Mouse (Mus musculus) mouse embryonic stem cell (cell line): ENCODE measurements around the gene B230118H07Rik.
"Not testable (repeated sequence)": the region's sequence is repeated elsewhere in the genome, so short reads cannot be mapped to it uniquely, and the experiment has no call there.

ENCODE experiments used
- in situ Hi-C, 2 experiments: fragments of 300-500 bp; cut with MboI; formaldehyde crosslinking; loops; 1 replicate in 1 of 2; 3 replicates in 1 of 2; pipeline ENCODE4 v1.14.3; 2019 to 2020; ENCODE audit warnings: low sequenced_read_pairs in 2 of 2, low pct_unique_long_range_greater_than_20kb in 1 of 2, mixed read lengths in 1 of 2; ENCODE audit not compliant: unreplicated experiment in 1 of 2

The B230118H07Rik gene

DNA sequence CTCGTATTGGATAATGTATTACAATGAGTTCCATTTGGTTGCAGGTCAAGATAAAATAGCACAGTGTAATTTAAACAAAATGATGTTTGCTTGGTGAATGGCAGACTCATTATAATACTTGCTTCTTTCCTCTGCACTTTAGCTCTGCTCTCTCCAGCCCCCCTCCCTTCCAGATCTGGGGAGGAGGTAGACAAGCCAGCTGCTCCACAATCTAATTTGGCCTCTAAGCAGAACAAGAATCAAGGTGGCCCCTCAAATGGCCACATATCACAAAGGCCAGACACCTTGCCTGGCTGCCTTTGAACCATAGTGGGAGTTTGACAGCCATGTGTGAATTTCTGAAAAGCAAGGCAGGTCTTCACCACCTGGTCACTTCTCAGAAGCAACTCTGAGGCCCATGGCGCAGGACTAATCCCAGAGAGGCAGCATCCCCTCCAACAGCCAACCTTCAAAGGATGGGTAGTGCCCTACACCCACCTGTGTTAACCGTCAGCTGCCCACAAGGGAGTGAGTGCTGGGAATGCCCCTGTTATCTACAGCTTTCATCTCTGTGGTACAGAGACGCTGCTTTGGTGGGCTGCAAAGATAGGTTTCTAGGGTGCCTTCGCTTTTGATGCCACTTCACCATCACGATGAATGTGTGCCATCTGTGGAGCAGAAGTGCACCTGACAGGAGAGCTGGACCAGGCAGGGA lies 98.2 kb downstream of the B230118H07Rik start:
- in situ Hi-C loops: no loop called here

DNA sequence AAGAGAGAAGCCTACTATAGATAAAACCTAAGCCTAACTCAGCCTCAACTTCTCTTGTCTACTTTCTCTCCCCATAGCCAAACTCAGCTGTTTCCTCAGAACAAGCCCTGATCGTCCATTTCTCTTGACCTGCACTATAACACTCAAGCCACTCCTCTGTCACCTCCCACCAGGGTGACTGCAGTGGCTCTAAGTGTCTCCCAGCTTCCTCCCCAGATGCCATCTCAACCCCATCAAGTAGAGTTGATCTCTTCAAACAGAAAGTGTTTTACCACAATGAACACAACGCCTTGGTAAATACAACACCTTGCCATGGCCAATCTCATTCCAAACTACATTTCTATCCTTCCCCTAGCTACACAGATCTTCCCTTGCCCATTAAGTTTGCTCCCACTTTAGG lies 99.2 kb downstream of the B230118H07Rik start:
- in situ Hi-C loops: no loop called here

DNA sequence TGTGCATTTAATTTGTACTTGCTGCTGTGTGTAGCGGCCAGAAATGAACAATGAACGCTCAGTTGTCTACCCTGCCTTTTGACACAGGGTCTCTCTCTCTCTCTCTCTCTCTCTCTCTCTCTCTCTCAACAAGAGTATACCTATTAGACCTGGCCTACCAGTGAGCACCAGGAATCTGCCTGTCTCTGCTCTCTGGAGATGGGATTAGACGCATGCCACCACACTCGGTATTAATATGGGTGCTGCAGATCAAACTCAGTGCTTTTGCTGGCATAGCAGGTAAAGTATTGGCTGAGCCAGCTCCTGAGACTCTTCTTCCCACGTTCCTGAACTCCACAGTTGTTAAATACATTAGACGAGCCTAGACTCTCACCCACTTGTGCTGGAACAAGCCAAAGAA lies 100.5 kb downstream of the B230118H07Rik start:
- in situ Hi-C loops: no loop called here

- in situ Hi-C loops: no loop called here
Observed at GRCm38 (mm10) chr2:101545593-101545992, 103.7 kb downstream of the B230118H07Rik start.

GRCm38 (mm10) chr2:101543704-101544417 lies 105.5 kb downstream of the B230118H07Rik start:
- in situ Hi-C loops: no loop called here

GRCm38 (mm10) chr2:101536887-101537286 lies 112.4 kb downstream of the B230118H07Rik start:
- in situ Hi-C loops: not testable (repeated sequence)

- in situ Hi-C loops: no loop called here
Observed at GRCm38 (mm10) chr2:101533741-101534140, 115.6 kb downstream of the B230118H07Rik start.

- in situ Hi-C loops: no loop called here
Observed at GRCm38 (mm10) chr2:101525503-101526381, 123.6 kb downstream of the B230118H07Rik start.

GRCm38 (mm10) chr2:101525091-101525490 lies 124.2 kb downstream of the B230118H07Rik start:
- in situ Hi-C loops: no loop called here

GRCm38 (mm10) chr2:101520503-101520902 lies 128.8 kb downstream of the B230118H07Rik start:
- in situ Hi-C loops: no loop called here

- in situ Hi-C loops: no loop called here
Observed at GRCm38 (mm10) chr2:101519928-101520327, 129.4 kb downstream of the B230118H07Rik start.
